Mouse (Mus musculus) skeletal muscle tissue, adult 2 months (tissue): ENCODE measurements at regions not wholly inside any gene's neighbourhood (a gene's known extent, or its start where the extent isn't known, plus 50 kb on each side); places are given as distances from the start of the nearest gene placed in this dataset.

Experiments
- DNase-seq: peaks from one replicate; pipeline ENCODE4 v3.0.0-alpha.2; 2012; ENCODE audit warnings: low read depth, low spot score

DNA sequence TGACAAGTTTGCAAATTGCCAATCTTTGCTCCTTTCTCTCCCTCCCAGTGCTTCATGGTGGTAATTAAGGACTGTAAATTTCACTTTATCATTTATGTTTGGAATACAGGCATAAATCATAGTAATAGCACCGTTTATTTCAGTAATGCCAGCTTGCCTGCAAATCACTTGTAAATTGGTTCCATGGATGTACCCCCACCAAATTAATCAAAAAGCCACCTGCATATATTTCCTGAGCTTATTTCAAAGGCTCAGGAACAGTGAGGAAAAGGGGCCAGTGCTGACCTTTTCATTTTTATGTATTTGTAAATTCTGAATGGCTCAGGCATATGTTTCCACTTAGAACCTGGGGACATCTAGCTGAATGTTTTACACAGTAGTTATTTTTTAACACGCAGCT, 115.0 kb downstream of the D3Ertd751e start:
- DNase-seq = no peak

DNA sequence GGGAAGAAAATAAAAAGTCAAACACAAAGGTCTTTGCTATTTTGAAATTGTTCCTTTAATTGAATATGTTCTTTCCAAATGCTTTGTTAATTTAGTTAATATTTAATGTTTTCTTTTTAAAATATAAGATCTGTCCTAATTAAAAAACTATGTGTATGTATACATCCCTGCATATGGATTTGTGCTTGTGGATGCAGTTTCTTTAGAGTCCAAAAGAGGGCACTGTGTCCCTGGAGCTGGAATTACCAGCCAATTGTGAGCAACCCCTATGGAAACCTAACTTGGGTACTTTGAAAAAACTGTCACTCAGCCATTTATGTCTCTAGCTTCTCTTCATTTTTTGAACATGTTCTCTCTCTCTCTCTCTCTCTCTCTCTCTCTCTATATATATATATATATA, 120.3 kb downstream of the D3Ertd751e start:
- DNase-seq = no peak

DNA sequence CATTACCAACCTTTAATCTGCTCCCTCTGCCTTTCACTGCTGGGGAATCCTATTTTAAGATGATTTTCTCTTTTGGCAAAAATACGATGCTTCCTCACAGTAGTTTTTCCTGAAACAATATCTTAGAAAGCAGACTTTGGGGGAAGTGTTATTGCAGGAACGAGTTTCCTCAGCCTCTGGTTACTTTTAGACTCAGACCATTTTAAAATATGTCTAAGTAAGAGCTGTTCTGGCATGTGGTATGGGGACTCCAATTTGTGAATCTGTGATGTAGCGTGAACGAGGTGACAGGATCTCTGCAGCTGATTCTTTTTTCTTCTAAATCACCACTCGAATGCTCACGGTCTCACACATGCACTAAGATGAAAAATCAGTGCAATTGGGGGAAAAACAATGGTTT, 166.5 kb downstream of the D3Ertd751e start:
- DNase-seq = no peak

DNA sequence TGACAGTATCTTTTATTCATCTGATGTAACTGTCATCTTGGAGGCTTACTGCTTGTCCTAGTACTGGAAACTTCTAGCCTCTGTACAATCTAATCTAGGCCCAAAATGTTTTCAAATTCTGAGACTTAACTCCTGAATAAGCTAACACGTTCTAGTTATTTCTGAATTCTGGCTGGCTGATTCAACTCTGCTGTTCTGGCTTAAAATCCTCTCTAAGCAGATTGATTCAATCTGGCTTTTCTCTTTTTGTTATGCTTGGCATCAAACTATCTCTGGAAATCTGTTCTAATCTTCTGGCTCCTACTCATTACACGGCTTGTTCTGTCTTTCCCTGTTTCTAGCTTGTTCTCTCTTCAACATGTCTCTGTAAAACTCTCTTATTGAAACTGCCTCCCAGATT, 170.8 kb downstream of the D3Ertd751e start:
- no peak for DNase-seq

DNA sequence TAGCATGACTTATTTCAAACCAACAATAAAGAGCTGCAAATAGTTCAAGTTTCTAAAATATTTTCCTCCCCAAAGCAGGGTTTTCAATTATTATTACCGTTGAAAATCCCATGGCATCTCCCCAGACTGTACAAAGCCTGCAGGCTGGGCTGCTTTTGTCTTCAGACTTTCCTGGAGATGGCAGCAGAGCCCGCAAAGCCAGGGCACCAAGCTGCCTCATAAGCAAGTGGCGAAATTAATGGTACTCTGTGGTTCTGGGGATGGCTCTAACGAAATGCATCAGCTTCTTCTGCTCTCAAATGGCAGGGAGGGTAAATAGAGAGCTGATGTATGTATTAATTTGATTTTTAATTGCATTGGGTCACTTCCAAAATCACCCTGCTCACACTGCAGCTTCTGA, 197.4 kb downstream of the D3Ertd751e start:
- no peak for DNase-seq

DNA sequence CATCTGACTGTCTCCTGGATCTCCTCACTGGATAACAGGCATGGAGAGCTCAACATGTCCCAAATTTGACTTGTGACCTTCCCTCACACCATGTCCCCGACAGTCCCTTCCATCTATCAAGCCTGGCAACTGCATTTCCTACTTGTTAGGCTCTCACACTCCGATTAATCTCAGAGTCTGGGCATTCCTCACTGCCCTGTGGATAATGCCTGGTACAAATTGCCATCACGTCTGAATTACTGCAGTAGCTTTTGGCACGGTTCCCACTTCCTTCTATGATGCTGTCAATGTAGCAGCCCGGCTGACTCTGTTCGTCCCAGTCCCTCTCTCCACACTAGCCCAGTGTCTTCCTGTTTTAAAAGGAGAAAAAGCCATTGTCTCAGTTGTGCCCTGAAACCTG, 200.6 kb downstream of the D3Ertd751e start:
- no peak for DNase-seq

DNA sequence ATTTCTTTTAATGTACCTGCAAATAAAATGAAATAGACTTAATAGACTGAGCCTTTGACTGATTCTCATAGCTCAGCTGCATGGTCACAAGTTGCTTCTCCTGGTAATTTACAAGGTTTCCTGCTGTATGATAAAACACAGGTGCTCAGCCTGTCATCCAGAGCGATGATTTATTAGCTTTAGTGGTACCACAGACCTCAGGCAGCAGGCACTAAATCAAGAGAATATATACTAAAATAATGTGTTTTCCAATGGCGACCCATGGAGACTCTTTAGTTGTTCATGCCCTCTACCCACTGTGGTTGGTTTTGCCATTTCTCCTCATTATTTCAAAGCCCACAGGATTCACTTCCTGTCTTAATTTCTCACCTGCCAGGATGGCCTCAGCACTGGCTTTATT, 207.0 kb downstream of the D3Ertd751e start:
- no peak for DNase-seq

DNA sequence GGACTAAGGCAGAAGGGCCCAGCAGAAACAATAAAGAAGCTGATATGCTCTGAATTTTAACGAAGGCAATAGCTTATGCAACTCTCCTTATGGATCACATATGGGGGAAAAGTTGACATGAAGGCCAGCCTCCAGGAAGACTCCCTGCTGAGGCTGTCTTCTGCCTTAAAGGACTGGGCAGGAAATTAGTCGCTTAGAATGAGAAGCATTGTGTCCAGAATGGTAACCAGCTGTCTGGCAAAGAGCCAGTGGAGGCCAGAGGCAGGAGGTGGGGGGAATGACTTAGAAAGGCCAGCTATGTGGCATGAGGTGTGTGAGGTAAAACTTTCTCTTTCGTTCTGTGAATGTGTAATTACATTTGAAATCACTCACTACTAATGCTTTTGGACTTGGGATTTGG, 215.0 kb downstream of the D3Ertd751e start:
- DNase-seq = no peak

DNA sequence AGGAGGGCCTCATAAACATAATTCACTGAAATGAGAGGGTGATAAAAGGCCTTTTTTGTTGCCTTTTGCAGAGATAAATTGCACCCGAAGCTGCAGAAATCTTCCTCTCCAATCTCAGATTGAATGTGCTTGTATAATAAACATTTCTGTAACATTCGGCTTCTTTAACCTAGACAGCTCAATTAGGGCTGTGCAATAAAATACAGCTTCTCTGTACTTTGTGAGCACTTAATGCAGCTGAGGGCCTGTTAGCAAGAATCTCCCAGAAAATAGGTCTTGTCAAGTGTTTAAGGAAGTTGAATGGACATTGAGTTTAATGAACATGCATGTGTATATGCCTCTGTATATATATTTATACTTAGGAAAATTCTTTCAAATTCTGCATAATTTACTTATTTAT, 217.8 kb downstream of the D3Ertd751e start:
- no peak for DNase-seq

DNA sequence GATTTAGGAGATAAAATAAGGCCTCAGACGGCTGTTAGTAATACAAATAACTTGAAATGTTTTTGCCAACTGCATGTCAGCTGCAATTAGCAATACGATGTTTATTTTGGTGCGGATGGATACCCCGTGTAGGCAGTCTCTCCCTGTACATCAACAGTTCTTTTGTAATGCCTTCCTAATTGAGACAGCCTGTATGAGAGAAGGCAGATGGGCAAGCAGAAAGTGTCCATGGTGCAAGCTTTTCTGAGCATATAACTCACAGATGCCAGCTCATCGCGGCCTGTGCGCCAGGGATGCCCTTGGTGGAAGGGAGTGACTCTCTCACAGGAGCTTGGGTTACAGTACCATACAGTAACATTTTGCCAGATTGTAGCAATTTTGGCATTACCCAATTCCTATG, 220.5 kb downstream of the D3Ertd751e start:
- no peak for DNase-seq

DNA sequence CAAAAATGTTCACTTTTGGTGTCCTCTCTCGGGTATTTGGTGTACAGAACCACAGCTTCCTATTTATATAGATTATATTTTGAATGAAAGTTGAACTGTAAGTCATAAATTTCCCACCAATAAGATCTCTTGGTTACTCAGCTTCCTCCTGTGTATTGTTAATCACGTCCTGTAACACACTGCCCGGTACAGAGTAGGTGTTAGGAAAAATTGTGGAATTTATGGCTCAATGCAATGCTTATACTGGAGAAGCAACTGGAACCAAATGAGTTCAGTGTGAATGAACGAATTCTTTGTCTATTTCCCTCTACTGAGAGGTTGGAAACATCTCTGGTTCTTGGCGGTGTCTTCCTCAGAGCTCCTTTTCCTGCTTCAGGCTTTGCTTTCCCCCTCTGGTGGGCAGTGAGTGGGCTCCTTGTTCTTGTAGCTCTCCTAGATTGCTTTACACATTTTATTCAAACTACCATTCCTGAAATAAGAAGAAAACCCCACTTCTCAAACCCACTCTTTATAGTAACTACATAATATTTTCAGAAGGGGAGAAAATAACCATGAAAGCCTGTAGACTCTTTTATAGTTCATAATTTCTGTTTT, 264.4 kb downstream of the D3Ertd751e start:
- DNase-seq = no peak

DNA sequence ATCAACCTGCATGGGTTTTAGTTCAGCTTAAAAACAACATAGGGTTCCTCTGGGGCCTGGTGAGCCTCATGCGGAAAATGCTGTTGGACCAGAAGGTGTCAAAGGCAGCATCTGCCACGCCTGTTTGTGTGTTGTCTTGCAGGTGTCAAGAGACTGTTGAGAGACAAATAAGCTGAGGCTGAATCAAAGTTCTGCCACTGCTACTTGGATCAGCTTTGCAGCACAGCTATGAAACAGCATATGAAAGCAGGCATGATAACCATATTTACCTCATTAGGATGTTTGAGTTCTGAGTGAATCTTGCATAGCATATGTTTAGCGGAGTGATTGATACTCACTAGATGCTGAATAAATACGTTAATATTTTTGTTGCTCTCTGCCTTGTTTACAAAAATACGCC, 280.8 kb downstream of the D3Ertd751e start:
- no peak for DNase-seq

DNA sequence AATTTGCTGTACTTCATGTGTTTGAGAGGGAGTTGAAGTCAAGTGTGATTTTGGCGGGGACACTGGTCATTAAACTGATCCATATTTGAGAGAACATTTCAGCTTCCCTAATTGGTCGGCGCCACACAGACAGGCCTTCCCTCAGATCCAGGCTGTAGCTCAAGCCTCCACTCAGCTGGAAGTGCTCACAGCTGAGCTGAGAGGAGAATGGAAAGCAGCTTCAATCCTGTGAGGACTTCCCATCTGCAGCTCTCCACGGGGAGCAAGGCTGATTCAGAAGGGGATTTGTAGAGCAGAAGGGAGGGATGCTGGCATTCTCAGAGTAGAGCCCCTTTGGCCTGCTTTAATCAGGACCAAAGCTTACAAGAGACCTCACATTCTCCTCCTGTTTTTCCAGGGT, 297.2 kb downstream of the D3Ertd751e start:
- DNase-seq = no peak

DNA sequence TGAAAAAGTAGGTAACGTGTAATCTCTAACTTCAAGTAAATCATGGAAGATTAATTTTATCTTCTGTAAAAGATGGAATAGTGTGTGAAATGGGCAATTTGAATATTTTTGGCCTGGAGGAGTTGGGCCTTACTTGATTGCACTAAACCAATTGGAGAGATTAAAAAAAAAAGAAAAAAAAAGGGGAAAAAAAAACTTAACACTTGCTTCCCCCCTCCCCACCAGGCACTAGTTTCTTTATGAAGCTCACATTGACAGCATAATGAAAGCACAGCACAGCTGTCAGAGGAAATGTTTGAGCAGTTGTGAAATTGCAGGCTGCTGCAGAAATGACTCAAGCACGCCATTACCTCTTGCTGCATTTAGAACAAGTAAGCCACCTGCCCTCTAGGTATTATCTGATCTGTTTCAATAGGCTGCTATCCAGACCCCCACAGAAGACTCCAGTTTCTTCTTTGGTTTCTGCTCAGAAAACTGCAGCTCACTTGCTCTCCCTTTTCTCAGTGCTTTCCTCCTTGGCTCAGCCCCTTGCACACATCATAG, 297.9 kb downstream of the D3Ertd751e start:
- DNase-seq = no peak

DNA sequence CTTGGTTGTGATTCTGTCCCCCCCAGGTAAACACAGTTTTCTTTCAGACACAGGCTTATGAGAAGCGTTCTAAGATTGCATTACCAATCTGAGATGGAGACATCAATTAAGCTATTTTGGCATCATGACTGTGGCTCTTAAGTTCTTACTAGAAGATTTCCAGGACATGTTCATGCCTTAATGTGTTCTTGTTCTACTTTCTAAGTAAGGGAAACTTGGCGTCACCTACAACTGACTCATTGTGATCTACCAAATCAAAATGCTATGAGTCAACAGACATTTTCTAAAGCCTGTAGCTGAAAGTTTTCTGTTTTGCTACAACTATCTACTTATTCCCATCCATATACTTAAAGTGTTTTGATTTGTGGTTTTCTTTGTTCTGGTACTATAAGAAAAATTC, 298.5 kb downstream of the D3Ertd751e start:
- DNase-seq = no peak

DNA sequence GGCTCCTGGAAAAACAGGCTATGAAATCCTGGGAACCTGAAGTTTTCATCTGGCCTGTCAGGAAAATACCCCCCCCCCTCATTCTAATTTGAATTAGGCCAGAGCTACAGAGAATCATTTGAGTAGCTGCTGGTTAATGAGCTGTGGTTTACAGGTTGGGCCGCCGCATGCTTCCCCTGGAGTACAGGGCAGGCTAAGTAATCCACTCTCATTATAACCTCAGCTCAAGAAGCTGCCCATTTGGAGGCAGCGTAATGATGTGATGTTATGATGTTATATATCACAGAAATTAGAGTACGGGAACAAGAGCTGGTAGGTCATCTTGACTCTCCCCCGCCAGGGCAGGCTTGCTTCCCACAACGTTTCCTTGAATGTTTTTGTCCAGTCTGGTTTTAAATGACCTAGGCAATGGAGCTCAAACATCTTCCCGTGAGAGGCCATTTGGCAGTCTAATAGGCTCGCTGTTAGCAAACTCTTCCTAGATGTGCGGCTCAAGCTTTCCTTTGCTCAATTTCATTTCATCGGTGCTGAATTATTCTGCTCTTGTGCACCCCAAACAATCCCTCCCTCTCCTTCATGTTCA, 315.0 kb downstream of the D3Ertd751e start:
- no peak for DNase-seq

DNA sequence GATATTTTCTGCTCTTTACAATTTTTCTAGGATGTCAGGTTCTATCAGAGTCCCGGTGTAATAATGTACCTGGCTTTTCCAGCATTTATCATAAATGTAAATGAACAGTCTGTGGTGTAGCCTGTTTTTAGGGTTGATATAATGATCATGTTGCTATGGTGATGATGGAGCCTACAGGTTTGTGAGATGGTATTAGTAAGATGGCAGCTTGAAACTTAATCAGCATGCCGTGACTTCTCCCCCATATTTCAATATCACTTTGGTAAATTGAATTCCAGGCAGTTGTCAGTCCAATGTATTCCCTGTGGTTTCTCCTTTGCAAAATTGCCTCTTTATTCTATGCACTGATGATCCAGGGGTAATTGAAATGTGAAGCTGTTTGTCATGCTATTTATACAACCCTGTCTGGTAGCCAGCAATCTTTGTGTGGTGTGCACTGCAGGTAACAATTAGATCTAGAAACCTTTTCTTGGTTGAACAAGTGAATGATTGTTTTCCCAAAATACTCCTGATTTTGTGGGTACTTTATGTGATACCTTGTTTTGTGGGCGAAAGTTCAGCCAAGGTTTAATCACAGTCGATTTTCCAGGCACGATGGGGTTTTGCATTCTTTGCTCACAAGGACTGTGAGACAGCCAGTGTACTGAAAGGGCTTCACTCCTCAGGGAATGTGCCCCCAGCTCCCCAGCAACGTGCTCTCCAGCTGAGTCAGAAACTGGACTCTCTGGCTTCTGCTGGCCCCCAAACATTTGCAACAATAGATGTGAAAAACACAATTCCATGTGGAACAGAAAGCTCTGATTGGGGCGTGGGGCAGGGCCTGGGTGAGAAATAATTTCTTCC, 322.9 kb downstream of the D3Ertd751e start:
- no peak for DNase-seq

DNA sequence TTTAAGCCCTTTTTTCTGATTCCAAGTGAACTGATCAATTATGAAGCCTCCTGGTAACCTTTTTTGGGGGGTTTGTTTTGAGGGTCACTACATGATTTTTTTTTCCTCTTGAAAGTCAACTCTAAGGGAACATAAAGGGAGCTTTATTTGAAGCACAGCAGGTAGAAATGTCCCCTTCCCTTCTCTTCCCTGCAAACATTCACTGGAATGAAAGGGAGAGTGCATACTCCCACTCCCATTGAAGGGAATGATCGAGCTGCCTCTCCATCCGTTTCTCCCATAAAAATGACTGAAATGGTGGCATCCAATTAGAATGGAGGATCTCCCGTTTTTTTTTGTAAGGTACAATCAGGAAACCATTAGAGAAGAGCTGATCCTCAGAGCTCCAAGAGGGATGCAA, 323.6 kb downstream of the D3Ertd751e start:
- DNase-seq = no peak

DNA sequence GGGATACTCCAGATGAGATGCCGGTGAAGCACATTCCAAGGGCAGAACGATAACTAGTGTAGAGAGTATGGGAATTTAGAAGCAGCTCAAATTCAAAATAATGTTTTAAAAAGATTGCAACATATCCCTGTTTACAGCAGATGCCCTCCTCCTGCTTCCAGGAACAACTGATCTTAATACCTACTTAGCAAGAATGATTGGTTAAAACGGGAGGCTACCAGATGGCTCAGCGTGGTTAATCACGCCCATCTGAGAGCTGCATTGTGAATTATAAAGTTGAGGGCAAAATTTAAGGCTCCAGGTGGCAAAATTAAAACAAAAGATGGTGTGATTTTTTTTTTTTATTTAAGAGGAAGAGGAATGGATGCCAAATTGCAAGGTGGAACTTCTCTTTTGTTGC, 324.6 kb downstream of the D3Ertd751e start:
- DNase-seq = no peak

DNA sequence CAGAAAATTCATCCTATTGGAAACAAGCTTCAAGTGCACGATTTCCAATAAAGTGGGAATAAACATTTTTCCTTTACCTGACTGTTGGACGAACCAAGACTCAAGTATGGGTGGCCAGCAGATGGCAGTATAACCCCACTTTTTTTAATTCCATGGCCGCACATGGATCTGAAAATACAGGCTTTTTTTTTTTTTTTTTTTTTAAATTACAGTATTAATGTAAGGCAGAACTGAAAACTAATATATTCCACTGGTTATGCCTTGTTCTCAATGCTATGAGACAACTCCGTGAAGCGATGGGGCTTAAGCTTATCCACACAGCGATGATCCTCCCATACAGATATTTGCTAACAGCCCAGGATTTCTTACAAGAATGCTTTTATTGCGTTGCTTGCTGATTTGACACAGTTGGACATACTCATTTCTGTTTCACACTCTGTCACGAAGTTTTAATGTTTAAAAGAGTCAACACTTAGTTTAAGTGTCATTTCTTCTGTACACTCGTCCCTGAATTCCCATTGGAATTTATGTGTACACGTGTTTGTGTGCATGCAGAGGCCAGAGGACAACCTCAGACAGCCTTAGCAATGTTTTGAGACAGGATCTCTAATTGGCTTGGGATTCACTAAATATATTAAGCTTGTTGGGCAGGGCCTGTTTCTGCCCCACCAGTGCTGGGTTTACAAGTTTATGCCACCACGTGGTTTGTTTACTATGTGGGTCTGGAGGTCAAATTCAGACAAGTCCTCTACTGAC, 332.3 kb downstream of the D3Ertd751e start:
- peak; percentile 2 for DNase-seq

DNA sequence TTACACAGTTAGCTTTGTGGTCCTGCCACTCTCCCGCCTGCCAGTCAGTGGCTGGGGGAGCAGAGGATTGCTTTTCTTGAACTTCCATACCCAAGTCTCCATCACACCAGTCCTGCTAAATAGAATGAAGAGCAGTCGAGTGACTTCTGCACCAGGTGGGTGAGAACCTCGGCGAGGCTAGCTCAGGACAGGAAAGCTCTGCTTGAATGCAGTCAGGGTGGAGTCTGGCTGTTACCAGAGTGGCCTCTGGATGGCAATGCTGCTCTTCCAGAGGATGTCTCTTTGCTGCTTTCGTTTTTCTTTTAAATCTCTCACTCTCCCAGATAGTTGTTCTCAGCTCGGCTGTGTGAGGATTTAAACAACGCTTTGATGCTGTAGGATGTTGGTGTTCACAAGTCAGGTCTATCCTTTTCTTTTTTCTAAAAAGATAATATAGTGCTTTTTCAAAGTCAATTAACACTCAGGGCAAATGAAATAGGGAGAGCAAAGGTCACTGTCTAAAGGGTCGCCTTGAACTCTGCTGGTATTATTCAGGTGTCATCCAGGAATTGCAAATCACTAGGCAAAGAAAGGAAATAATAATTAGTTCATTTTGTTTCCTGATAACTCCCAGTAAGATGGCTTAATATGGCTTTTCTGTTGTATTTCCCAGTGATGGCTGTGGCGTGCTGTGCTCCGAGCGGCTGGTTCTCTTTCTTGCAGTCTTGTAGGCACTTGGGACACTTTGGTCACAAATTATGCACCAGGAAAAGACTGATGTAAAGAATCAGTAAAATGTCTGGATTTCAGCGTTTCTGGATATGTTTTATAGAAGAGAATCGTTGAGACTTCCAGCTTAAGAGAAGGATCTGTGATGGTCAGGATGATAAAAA, 368.8 kb downstream of the D3Ertd751e start:
- DNase-seq = peak; percentile 0
